Mouse (Mus musculus) embryonic fibroblast, embryonic 13.5 days (primary cell): ENCODE data around the gene Tnfaip3.

Experiments
- CTCF ChIP-seq: IDR thresholded peaks from 2 replicates; pipeline ENCODE4 v1.5.1; 2011; ENCODE audit warnings: mild to moderate bottlenecking, control low read depth, low read length, moderate library complexity, borderline replicate concordance; ENCODE audit not compliant: insufficient read depth
- POLR2A ChIP-seq: IDR thresholded peaks from 2 replicates; pipeline ENCODE4 v1.6.1; 2011; ENCODE audit warnings: low read depth, mild to moderate bottlenecking, control low read depth, low read length, moderate library complexity

DNA sequence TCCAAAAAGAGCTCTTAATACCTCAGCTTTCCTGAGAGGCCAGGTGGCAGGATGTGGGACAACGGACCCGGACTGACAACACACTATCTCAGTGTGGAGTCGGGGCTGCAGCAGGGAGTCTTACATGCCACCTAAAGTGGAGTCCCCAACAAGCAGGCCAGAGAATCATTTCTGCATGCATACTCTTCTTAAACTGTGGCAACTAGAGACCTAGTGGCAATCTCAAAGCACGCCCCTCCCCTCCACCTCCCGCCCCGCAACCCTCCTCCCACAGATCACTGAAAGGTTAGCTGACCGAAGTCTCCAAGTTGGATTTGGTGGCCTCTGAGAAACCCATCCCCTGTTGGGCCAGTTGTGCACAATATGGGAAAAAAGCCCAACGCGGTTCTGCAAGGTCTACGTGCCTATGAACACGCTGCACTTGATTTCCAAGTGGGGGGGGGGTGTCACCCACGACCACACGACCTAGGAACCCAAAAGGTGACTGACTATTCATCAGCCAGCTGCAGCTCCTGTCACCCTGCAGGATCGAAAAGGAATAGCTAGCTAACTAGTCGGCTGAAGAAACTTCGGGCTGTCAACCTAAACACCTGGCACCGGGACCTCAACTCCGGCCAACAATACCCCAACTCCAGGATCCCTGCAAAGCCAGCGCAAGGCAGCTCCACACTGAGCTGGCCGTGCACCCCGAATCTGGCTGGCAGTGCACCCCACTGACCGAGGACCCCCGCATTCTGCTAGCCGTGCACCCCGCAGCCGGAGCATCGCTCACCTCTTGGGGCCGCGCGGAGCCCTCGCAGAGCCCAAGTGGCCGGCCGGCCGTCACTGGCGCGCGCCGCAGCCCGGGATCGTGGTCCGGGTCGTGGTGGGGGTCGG, 838 bp downstream of the Tnfaip3 start:
- TF ChIP-seq CTCF (no peak), POLR2A (no peak)
